Mouse (Mus musculus): ENCODE measurements around the gene Mgme1.

Gene Mgme1

GRCm38 (mm10) chr2:144305721-144306294 lies 35.3 kb downstream of the Mgme1 start:
- in situ Hi-C loops (cut with MboI, MseI) = no loop called here

- in situ Hi-C loops (cut with MboI, MseI) = no loop called here
These were observed 38.1 kb downstream of the Mgme1 start for GRCm38 (mm10) chr2:144308561-144308960.

- in situ Hi-C loops (cut with MboI, MseI) = no loop called here
These were observed 39.8 kb downstream of the Mgme1 start for GRCm38 (mm10) chr2:144310273-144310672.

- in situ Hi-C loops (cut with MboI, MseI) = no loop called here
These were observed 40.9 kb downstream of the Mgme1 start for GRCm38 (mm10) chr2:144311372-144311771.

GRCm38 (mm10) chr2:144324218-144324617 lies 53.8 kb downstream of the Mgme1 start:
- in situ Hi-C loops (cut with MboI, MseI) = no loop called here

GRCm38 (mm10) chr2:144329451-144329850 lies 59.0 kb downstream of the Mgme1 start:
- in situ Hi-C loops (cut with MboI, MseI) = no loop called here

GRCm38 (mm10) chr2:144329937-144330336 lies 59.5 kb downstream of the Mgme1 start:
- in situ Hi-C loops (cut with MboI, MseI) = no loop called here

- in situ Hi-C loops (cut with MboI, MseI) = no loop called here
These were observed 60.0 kb downstream of the Mgme1 start for GRCm38 (mm10) chr2:144330352-144330959.

All from regulatory T cell (primary cell).